Mouse (Mus musculus) myocyte (in vitro differentiated cells): Measurements from ENCODE around the gene Cyp21a1. TPM values are rescaled to one million over a fixed set of nuclear protein-coding genes. Genes with fewer than 3 reads are reported as not detected.
"Not testable (repeated sequence)": the region's sequence is repeated elsewhere in the genome, so short reads cannot be mapped to it uniquely, and the experiment has no call there.

Experiments used
- H3K27me3 ChIP-seq: one replicate; pipeline ENCODE4 v1.6.1; 2011; ENCODE audit not compliant: control insufficient read depth, insufficient read depth, insufficient read length
- H3K36me3 ChIP-seq: one replicate; pipeline ENCODE4 v1.6.1; 2011; ENCODE audit not compliant: control insufficient read depth, insufficient read depth
- H3K4me2 ChIP-seq: one replicate; pipeline ENCODE4 v1.6.1; 2011; ENCODE audit warnings: low read depth, control low read depth
- H3K4me3 ChIP-seq: one replicate; pipeline ENCODE4 v1.5.1; 2011; ENCODE audit warnings: mild to moderate bottlenecking, control low read depth, moderate library complexity
- H3K79me2 ChIP-seq: one replicate; pipeline ENCODE4 v1.6.1; 2011; ENCODE audit not compliant: control insufficient read depth, insufficient read depth
- H3ac ChIP-seq: one replicate; pipeline ENCODE4 v1.6.1; 2011; ENCODE audit not compliant: control insufficient read depth, insufficient read length
- CEBPB ChIP-seq: IDR thresholded peaks from 2 replicates; pipeline ENCODE4 v1.6.1; 2011; ENCODE audit warnings: mild to moderate bottlenecking, moderate library complexity; ENCODE audit not compliant: poor library complexity, insufficient read depth, severe bottlenecking
- E2F4 ChIP-seq: IDR thresholded peaks from one replicate; pipeline ENCODE4 v1.6.1; 2011; ENCODE audit warnings: mild to moderate bottlenecking, control low read depth, moderate library complexity; ENCODE audit not compliant: insufficient read depth
- MAX ChIP-seq: IDR thresholded peaks from one replicate; pipeline ENCODE4 v1.6.1; 2011; ENCODE audit warnings: low read depth, mild to moderate bottlenecking, control low read depth
- MYOD1 ChIP-seq, 3 experiments: IDR thresholded peaks; one replicate each; pipeline ENCODE4 v1.6.1; 2011; ENCODE audit warnings: control low read depth in 2 of 3, low read depth in 2 of 3, mild to moderate bottlenecking in 2 of 3, moderate library complexity in 1 of 3; ENCODE audit not compliant: insufficient read length in 2 of 3, control insufficient read depth in 1 of 3
- MYOG ChIP-seq, 3 experiments: IDR thresholded peaks; one replicate each; pipeline ENCODE4 v1.6.1; 2011; ENCODE audit warnings: control low read depth in 2 of 3, low read depth in 2 of 3, mild to moderate bottlenecking in 2 of 3; ENCODE audit not compliant: insufficient read length in 2 of 3, control insufficient read depth in 1 of 3, insufficient read depth in 1 of 3
- POLR2A ChIP-seq: IDR thresholded peaks from one replicate; pipeline ENCODE4 v1.6.1; 2011; ENCODE audit warnings: low read depth, mild to moderate bottlenecking, control low read depth, moderate library complexity; ENCODE audit not compliant: insufficient read length
- POLR2AphosphoS2 ChIP-seq: IDR thresholded peaks from one replicate; pipeline ENCODE4 v1.6.1; 2011; ENCODE audit warnings: low read depth, control low read depth; ENCODE audit not compliant: insufficient read length
- REST ChIP-seq: IDR thresholded peaks from one replicate; pipeline ENCODE4 v1.6.1; 2011; ENCODE audit warnings: mild to moderate bottlenecking, control low read depth, moderate library complexity; ENCODE audit not compliant: insufficient read depth, insufficient read length
- SRF ChIP-seq: IDR thresholded peaks from one replicate; pipeline ENCODE4 v1.6.1; 2011; ENCODE audit warnings: low read depth; ENCODE audit not compliant: control insufficient read depth, insufficient read length
- TCF12 ChIP-seq: IDR thresholded peaks from one replicate; pipeline ENCODE4 v1.6.1; 2011; ENCODE audit warnings: mild to moderate bottlenecking, control low read depth; ENCODE audit not compliant: poor library complexity, insufficient read depth, severe bottlenecking
- TCF3 ChIP-seq: IDR thresholded peaks from one replicate; pipeline ENCODE4 v1.6.1; 2011; ENCODE audit warnings: low read depth, control low read depth; ENCODE audit not compliant: insufficient read length
- USF1 ChIP-seq: IDR thresholded peaks from one replicate; pipeline ENCODE4 v1.6.1; 2011; ENCODE audit warnings: low read depth, mild to moderate bottlenecking, control low read depth, moderate library complexity
- polyA plus RNA-seq: library from polyadenylated mRNA; unstranded; fragments of >200 nt; fragmentation: generic; extraction: Trizol; gene quantifications from one replicate; pipeline ENCODE4 v1.2.1, GENCODE M21; 2012; ENCODE audit warnings: missing spikeins

Cyp21a1 gene
- polyA plus RNA-seq, 1 experiment, result not detected

DNA sequence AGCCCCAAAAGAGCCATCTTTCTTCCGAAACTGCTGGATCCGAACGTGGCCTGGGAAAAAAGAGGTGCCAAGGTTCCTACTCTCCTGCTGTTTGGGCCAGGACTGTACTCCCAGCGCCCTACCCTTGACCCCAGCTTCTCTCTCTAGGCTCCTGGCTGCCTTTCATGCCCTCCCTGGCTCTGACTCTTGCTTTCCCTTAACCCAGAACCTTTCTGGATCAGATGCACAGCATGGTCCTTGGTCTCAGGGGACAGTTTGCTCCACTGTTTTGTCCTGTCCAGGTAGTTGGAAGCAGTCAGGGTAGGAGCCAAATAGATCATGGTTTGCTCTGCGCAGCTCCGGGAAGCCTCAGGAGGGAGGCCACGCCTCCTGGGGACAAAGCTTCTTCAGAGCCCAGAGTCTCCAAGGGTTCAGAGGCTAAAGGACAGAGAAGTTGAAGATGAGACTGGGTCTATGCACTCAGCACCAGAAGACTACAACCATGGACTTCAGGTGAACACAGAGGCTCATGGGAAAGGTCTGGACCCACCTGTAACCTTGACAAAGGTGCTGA, 10.5 kb upstream of the Cyp21a1 start:
- H3ac ChIP-seq, result no peak overlapping the region
- H3K4me3 ChIP-seq, result no peak overlapping the region
- no peaks in the 10 kb centered on the region for H3K27me3 ChIP-seq
- H3K36me3 ChIP-seq, result no peaks in the 10 kb centered on the region
- TF ChIP-seq TCF12, result no peak
- TF ChIP-seq MYOD1 (IDR thresholded peaks at IDR 0.05; ENCODE audit: control insufficient read depth in 1 of 3, insufficient read length in 2 of 3, low read depth in 2 of 3), result no peak
- TF ChIP-seq POLR2A, result no peak
- no peak for TF ChIP-seq REST
- TF ChIP-seq E2F4, result no peak
- TF ChIP-seq CEBPB, result no peak
- no peak overlapping the region for H3K4me2 ChIP-seq
- no peaks in the 10 kb centered on the region for H3K79me2 ChIP-seq

DNA sequence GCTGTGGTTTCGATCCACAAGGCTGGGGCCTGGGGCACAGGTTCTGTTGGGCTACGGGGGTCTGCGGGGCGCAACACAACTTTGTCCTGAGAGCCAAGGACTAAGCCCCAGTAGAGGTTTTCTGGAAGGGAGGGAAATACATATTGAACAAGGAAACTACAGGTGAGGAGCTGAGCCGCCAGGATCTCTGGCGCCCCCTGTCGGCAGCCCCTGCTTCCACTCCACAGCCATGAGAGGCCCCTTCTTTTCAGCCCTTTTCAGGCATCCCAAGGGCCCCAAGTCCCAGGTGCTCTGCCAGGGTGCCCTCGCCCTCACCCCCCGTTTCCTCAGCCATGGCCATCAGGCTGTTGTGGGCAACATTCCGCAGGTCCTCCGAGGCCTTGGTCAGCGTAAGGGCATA, 9.4 kb upstream of the Cyp21a1 start:
- not testable (repeated sequence) for H3K27me3 ChIP-seq, H3ac ChIP-seq, H3K79me2 ChIP-seq, H3K4me3 ChIP-seq, H3K4me2 ChIP-seq, H3K36me3 ChIP-seq

DNA sequence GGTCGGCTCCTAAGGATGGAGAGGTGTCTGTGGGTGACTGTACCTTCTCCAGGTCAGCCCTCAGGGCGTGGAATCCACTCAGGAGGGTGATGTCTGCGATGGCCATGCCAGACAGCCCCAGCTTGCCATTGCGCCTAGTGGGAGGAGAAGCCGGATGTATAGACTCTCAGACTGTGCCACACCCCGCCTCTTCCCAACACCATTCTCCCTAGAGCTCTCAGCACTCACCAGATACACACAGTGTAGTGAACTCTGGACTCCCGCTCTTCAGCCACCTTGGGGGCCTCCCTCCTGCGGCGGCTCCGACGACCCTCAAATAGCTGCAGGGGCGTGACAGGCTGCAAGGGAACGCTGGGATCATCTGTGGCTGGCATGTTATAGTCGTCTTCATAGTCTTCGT, 6.9 kb upstream of the Cyp21a1 start:
- Histone ChIP-seq H3K4me3 (no peak overlapping the region), H3K4me2 (no peak overlapping the region), H3ac (no peak overlapping the region), H3K79me2 (no peaks in the 10 kb centered on the region), H3K27me3 (no peaks in the 10 kb centered on the region), H3K36me3 (no peaks in the 10 kb centered on the region)
- TF ChIP-seq REST (no peak), CEBPB (no peak), MYOG (IDR thresholded peaks at IDR 0.05; ENCODE audit: control insufficient read depth in 1 of 3, insufficient read depth in 1 of 3, insufficient read length in 2 of 3, low read depth in 2 of 3) (no peak), E2F4 (no peak), MAX (no peak), MYOD1 (IDR thresholded peaks at IDR 0.05; ENCODE audit: control insufficient read depth in 1 of 3, insufficient read length in 2 of 3, low read depth in 2 of 3) (no peak), TCF12 (no peak), SRF (no peak), POLR2A (no peak), POLR2AphosphoS2 (no peak), USF1 (no peak), TCF3 (no peak)

DNA sequence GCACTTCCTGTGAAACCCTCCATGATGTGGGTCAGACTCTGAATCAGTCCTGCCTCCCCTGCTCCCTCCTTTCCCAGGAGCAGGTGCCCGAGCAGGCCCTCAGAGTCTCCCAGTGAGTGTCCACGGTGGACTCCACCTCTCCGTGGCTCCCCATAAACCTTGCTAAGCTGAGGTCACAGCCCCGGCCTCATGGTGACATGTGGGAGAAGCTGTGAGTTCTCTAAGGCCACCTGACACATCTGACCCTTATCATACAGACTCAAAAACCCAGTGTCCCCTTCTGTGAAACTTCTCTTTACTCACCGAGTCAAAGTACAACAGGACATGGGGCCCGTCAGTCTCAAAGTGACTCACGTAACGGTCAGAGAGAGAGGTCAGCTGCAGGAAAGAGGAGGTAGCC, 6.5 kb upstream of the Cyp21a1 start:
- not testable (repeated sequence) for H3ac ChIP-seq, H3K79me2 ChIP-seq, H3K36me3 ChIP-seq, H3K4me2 ChIP-seq, H3K4me3 ChIP-seq, H3K27me3 ChIP-seq

DNA sequence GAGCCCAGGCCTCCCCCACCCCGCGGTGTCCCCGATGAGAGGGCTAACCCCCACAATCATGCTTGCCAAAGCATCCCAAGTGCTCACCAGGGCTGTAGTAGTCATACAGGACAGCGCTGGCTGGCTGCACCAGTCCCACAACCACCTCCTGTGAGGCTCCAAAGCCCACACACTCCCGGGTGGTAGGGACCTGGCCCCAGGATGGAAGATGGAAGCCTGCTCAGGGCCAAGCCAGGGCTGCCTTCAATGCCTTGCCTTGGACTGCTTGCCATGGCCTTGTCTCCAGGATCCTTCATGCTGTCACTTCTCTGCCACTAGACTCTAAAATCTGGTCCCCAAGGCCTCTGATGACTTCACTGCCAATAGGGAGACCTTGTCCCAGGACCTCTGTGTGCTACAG, 6.0 kb upstream of the Cyp21a1 start:
- H3K27me3 ChIP-seq, H3K79me2 ChIP-seq, H3K4me2 ChIP-seq, H3K36me3 ChIP-seq, H3K4me3 ChIP-seq, H3ac ChIP-seq: not testable (repeated sequence)

DNA sequence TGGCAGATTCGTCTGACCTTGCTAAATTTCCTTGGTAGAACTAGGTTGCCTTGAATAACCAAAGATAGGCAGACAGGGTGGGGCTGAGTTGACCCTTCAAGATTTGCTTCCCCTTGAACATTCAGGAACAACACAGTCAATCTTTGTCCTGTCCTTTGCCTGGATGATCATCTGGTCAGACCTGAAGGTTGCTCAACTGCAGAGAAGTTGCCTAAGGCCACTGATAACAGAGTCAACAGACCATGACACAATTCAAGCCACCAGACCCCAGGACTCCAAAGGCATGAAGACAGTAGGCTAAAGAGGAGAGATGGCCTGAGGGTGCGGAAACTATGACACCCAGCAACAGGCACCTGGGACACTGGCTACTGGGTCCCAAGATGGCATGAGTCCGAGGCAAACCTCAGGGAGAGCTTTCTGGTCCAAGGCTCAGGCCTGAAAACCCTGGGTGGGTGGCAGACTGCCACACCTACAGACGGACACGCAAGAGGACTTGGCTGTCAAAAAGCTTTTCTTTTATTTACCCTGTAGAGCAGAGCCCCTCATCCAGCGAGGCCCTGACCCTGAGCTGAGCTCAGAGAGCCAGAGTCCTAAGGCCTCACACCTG, 4.3 kb upstream of the Cyp21a1 start:
- TF ChIP-seq MYOG (IDR thresholded peaks at IDR 0.05; ENCODE audit: control insufficient read depth in 1 of 3, insufficient read depth in 1 of 3, insufficient read length in 2 of 3, low read depth in 2 of 3) (no peak), REST (no peak), CEBPB (no peak), TCF3 (no peak), E2F4 (no peak), POLR2A (no peak), MYOD1 (IDR thresholded peaks at IDR 0.05; ENCODE audit: control insufficient read depth in 1 of 3, insufficient read length in 2 of 3, low read depth in 2 of 3) (no peak), SRF (no peak), USF1 (no peak)
- H3K79me2 ChIP-seq, result no peaks in the 10 kb centered on the region
- H3ac ChIP-seq, result no peak overlapping the region

More for the DNA sequence above, 4.3 kb upstream of the Cyp21a1 start:
- Histone ChIP-seq H3K4me2 (no peak overlapping the region), H3K36me3 (no peaks in the 10 kb centered on the region), H3K4me3 (no peak overlapping the region), H3K27me3 (no peaks in the 10 kb centered on the region)
